Mouse (Mus musculus) spleen, adult 12 weeks (tissue): ENCODE measurements around the gene Carmil1.

Source experiments
- DNase-seq: peaks from one replicate; pipeline ENCODE4 v3.0.0; 2022; ENCODE audit warnings: low spot score

The Carmil1 gene

DNA sequence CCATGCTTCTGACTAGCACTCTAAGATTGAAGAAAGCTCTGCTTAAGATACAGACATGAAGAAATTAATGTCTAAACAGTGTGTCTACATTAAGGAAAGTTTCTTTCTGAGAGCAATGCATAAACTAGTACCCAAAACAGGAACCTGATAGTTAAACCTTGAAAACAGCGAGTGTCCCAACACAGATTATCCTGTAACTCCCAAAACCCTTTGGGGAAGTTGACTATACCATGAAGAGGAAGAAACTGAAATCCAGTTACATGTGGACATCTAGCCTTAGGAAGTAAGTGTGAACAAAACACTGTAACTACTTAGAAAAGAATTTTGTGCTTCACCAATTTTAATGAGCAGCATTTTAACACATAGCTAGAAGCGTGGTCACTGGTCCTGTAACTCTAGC is 177.4 kb downstream of the Carmil1 start:
- DNase-seq, result no peak

DNA sequence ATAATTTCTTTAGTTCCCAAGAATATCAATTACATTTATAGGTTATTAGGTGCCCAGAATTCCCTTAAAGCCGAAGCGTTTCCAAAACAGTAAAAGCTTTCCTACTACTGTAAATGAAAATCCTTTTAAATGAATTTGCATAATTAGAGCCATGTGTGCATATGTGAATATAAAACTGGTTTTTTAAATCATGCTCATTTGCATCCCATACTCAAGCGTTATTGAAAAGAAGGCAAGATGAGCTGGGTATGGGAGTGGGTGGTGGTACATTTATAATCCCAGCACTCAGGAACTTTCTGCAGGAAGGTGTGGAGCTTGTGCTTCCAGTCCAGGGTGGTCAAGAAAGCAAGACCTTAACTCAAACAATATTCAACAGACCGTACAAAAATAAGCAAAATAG is 178.3 kb downstream of the Carmil1 start:
- DNase-seq, result no peak

DNA sequence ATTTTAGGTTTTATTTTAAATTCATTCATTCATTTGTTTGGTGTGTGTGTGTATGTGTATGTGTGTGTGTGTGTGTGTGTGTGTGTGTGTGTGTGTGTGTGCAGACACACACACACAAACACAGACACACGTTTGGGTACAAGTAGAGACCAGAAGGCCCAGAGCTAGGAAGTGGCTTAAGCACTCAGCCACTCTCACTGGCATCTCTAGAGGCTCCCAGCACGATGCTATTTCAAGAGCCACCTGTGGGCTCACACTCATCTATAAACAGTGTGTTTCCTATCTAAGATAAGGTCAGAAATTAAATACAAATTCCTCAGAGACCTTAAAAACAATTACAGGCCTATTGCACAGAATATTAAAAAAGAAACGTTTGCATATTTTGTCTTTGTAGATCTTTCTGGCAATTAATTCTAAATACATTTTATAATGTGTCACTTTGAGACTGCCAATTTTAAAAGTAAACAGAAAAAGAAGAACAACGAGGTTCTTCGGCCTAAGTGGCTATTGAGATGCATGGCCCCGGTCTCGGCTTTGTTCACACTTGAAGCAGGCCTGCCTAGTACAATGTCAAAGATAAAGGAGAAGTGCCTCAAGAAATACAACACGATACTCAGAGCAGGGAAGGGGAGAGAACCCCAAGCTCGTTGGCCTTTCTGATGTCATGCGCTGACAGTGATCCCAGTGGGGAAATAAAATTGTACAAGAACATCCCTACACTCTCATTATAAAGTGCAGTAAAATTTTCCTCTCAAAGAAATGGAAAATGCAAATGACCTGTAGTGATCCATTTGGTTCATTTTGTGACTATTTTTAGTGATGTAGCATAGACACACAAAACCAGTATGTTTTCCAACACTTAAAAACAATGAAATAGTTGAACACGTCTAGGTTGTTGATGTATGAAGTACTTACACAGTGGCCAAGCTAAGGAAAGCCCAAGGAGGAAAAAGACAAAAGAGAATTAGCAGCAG is 179.2 kb downstream of the Carmil1 start:
- DNase-seq, result no peak

DNA sequence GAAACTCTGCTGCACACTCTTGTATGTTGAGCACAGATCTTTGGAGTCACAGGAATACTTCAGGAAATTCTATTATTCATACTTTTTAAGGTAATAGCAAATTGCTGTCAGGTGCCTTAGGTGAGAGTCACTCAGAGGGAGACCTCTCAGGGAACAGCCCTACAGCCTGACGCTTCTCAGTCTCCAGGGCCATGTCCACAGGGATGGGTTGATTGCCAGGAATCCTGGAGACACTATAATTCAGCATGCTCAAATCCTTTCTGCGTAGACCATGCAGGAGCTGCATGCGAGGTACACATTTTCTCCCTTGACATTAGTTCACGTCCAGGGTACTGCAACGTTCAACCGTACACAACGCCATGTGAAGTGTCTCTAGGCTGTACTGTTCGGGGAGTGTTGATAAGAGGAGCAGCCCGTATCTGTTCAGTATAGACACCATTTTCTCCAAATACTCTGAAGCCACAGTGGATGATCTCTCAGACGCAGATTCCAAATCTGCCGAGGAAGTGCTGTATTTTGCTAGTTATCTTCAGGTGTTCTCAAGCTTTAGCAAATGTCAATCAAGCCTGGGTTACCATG is 180.0 kb downstream of the Carmil1 start:
- no peak for DNase-seq

DNA sequence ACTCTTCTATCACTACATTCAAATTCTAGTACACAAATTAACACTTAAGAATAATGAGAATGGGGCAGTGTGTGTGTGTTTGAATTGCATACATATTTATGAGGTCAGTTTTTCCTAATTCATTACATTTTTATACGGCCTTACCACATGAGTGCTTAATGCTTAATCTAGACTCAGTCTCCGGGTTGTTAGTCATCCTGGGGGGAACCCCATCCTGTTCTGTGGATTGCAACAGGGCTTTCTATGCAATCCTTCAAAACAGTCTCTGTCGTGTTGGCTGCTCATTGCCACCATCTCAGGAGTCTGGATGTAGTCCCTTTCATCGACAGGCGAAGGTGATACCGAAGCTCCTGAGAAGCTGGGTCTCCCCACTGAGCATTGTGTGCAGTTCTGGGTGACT is 184.0 kb downstream of the Carmil1 start:
- no peak for DNase-seq

DNA sequence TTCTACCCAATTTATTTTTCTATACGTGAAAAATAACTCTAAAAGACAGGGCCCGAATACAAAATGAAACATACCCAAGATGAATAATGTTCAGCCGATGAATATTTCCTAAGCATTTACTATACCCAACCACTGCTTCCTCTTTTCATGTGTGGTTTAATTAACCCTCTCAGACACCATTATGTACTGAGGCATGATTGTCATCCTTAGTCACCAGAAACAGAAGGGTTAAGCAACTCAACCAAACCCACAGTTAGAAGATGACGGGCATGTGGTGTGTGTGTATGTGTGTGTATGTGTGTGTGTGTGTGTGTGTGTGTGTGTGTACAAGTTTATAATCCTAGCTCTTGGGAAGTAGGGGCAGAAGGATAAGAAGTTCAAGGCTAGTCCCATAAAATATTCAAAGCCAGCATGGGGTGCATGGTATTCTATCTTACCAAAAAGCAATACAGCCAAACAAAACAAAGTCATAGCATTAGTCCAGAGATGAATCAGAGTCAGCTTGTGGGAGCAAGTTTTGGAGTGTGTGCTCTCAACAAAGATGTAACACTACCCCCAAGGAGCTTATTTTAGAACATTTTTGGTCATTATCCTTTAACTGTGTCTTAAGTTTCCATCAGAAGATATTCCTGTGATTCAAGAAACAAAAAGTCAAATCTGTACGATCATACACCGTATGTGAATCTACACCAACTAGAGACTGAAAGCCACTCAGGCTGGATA is 185.6 kb downstream of the Carmil1 start:
- no peak for DNase-seq

DNA sequence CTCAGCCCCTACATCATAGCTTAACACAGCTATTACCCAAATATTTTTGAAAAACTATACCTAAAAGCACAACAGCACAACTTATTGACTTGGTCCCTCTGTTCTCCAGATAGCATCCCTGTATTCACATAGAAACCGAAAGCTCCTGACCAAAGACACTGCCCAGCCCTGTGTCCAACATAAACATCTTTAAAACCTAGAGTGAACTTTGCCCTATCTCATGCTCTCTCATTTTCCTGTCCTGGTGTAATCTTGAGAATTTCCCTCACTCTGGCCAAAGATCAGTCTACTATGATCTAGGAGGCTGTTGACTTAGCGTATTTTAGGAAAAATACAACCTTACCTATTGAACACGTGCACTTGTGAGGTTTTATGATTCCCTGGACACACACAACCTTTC is 187.5 kb downstream of the Carmil1 start:
- DNase-seq, result no peak

DNA sequence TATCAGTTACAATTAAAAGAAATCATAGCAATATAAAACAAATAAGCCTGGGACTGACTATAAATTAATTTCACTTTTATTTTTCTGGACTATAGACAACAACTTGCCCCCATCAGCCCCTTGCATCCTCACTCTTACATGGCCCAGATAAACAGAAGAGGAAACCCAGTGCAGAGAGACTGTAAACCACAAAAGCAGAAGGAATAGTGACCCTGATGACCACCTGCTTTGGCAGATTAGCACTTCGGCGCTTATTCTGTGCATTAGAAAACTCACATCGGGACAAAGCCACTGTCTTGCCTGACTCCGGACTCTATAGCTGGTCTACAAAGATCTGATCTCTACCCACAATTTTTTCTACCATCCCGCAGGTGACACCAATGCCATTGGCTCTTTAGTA is 188.5 kb downstream of the Carmil1 start:
- DNase-seq, result no peak

DNA sequence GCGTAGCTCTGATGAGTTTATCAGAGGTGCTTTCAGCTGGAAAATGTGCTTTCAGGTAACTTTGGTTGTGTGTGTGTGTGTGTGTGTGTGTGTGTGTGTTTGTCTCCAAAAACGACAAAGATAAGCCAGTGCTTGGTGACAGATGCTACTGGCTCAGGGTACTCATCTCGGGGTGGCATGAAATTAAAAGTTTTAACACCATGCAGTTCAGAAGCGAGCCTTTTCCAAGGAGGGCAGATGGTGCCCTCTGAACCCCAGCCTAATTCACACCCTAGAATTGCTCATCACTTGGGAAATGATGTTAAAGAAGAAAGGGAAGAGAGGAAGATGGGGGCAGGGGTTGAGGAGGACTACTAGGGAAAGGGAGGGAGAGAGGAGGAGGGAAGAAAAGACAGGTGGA is 198.4 kb downstream of the Carmil1 start:
- DNase-seq, result no peak

DNA sequence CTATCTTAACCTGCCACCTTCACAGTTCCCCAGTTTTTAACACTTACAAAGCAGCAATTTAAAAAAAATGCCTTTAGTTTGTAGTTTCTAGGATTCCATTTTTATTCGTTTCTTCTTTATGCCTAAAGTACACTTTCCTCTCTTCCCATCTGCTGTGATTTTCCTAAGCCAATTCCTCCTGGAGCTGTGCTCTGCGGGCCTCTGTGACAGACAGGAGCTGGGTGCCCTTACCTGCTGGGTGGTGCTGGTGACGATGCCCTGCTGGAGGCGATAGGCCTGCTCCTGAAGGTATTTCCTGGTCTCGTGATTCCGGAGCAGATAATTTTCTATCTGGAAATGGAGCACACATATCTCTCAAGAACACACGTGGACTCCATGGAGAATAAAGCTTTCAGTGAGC is 198.9 kb downstream of the Carmil1 start:
- DNase-seq, result no peak

DNA sequence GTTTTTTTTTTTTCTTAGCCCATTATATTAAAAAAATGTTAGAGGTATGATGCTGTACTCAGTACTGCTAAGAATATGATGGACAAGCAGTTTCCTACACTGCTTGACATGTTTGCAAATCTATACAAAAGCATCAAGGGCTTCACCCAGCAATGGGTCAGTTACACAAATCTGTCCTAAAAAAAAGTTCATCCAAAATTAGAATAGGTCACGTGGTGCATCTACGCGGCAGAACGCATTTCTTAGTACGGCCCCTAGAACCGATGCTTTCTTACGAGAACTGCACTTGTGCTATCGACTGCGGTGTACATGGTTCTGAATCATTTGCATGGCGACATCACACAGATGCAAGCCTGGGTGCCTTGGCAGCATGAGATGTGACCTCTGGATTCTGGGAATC is 208.0 kb downstream of the Carmil1 start:
- no peak for DNase-seq

DNA sequence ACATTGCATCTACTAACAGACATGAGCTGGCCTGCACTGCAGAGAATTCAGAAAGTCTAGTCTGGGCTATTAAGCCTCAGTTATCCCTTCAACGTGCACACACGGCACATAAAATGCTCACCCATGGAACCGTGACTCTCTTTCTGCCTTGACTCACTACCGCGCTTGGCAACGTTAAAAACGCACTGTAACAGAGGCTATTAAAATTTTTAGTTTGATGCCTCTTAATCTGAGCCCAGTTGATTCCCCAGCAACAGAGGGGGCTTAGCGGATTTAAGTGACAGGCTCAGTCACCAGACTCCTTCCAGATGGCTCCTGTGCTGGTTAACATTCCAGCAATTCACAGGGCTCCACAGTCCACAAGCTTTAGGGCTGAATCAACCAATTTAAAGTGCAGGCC is 213.0 kb downstream of the Carmil1 start:
- DNase-seq, result no peak

DNA sequence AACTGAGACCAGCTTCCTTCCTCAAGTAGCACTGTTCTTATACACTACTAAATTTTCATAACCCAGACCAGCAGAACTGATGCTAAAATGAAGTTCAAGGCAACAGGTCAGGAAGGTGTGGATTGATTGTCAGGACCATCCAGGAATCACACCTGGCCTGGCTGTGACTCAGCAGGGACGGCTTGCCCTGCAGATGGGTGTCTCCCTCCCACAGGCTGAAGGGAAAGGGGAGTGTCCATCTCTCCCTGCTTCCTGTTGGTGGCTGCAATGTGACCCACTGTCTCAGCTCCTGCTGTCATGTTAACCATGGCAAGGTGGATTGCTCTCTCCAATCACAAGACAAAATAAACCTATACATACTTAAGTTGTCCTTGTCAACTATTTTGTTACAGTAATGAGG is 215.1 kb downstream of the Carmil1 start:
- no peak for DNase-seq

DNA sequence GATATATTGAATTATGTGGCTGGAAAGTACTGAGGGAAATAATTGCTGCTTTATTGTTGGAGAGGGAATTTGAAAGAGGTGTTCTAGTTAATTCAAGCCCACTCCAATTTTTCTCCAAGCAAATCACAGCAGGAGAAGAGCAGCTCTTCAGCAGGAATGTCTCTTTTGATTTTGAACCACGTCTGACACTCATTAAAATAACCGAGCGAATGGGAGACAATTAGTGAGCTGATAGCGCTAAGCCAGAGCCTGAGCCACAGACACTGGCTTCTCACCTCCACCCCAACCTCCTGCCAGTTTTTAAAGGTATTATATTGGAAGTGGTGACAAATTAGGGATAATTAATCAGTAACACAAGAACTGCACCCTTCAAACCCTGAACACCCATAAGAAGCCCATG is 217.8 kb downstream of the Carmil1 start:
- no peak for DNase-seq

DNA sequence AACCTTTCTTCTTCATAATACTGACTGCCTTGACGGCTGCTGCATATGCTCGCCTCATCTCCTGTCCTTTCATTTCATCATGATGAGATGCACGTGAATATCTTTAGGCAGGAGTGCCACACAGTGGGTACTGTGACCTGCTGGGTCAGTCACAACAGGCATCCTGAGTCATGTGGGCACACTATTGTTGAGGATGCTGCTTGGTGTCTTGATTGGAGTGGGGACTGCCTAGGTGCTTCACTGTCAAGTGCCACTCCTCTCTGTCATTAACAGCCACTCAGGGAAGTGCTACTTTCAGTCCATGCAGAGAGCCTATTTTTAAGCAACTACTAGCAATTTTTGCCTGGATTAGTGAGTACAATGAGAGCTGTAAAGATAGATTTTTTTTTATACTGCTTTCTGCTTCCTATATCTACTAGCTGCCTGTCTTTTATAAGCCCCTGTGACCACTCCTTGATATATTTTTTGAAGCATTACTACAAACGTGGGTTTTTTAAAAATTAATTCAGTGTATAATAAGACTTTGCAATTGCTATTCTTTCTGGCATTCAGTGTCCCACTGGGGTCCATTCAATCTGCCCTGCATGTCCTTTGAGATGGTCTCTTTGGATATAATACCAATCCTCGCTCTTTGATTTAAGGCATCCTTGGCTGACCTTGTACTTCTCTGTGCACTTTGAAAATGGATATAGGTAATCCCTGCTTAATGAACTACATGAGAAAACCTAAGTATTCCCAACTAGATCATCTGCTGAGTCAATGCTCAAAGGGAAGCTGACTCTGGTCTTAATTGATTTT is 225.3 kb downstream of the Carmil1 start:
- DNase-seq, result no peak

DNA sequence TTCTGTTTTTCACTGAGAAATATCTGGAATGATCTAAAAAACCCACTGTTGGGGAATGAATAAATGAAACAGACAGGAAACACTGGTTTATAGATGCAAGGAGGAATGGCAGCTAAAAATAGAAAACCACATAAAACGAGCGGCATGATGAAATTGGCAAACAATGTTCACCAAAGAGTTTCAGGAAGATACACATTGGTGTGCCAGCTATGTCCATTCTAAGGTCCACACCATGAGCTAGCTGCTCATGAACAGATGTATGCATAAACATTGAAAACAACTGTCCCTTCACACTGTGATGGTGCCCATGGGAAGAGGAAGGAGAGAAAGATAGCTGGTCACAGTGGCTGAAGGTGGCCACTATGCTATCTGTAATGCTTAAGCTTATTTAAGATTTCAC is 229.1 kb downstream of the Carmil1 start:
- no peak for DNase-seq

DNA sequence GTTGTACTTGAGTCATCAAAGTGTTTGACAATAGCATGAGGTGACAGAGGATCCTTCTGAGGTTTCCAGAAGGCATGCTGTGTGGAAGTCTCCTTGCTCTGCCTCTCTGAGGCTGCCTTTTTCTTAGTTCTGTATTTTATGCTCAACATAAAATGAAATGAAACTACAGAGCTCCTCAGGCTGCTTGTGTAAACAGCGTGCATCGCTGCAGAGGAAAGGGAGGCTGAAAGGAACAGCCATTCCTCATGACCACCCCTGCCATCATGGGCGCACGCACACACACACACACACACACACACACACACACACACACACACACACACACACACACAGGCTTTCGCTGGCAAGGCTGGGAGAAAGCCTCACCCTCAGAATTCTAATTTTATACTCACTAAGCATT is 230.3 kb downstream of the Carmil1 start:
- DNase-seq, result no peak

DNA sequence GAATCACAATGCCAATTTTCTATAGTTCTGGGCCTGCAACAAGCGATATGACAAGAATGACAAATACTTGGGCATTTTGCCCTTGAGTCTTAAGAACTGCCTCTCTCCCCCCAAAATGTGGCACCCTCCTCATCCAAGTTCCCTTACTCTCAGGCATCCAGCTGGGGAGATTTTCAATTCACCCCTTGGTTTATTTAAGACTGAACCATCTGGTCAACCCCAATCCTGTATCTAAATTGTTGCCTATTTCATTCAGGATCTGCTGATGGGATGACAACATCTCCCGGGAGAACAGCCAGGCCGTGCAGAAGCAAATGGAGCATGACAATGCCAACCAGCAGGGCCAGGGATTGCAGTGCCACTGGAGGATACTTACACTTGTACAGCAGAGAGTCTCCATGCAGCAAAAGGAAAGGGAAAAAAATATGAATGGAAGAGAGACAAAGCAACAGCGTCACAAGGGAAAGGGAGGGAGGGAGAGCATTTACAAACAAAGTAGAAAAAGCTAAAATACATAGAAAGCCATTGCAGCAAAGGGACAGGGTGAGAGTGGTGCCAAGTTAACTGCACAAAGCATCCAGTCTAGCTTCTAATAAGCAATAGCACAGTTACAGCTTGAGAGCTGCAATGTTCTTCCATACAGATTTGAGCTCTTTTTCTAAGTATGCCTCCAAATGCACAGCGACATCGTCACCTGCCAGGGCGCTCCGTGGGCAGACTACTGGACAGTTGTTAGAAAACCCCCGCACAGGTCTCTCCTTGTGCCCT is 231.1 kb downstream of the Carmil1 start:
- no peak for DNase-seq

DNA sequence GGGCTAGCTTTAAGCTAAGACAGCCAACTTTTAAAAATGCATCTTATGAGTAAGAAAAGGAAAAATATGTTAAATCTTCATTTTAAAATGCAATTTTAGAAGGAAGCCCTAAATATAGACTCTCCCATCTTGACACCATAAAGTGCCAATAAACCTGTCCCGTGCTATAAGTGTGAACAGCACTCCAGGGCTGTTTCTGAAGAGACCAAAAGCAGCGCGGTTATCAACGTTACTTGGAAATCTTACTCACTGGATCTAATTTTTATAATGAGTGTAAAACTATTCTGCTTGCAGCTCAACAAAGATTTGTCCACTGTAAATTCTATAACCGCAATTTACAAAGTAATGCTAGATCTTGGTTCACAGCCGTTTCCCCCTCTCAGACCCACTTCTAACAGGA is 232.0 kb downstream of the Carmil1 start:
- DNase-seq, result no peak

DNA sequence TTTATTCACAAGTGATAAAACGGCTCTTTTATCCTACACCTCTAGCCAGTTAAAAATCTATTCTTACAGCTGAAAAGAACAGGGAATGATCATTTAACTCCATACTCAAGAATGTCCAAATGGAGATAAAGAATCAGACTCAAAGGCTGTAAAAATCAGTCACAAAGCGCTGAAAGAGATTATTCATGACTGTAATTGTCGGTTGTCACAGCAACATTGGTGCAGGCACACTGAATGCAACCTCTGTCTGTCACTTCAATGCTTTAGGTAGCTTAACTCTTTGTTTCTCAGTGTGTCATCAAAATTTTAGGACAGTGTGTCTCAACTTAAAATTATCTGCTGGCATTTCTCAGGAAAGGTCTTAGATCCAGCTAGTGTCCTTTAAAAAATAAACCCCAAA is 235.3 kb downstream of the Carmil1 start:
- no peak for DNase-seq

DNA sequence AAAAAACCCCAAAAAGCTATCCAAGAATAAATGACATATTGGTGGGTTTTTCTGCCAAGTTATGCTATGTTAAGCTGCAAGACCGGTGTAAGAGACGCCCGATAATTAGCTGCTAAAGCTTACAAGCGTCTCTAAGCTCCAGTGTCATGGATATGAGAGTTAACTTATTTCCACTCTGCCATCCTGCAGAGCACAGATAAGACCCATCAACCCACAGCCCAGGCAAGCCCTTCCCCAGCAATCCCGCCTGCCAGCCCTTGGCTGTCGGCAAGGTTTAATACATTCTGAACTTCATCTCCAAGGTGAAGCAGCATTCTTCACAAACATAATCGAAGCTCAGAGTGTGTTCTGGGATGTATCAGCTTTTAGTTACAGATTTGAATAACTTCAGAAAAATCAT is 240.4 kb downstream of the Carmil1 start:
- no peak for DNase-seq

DNA sequence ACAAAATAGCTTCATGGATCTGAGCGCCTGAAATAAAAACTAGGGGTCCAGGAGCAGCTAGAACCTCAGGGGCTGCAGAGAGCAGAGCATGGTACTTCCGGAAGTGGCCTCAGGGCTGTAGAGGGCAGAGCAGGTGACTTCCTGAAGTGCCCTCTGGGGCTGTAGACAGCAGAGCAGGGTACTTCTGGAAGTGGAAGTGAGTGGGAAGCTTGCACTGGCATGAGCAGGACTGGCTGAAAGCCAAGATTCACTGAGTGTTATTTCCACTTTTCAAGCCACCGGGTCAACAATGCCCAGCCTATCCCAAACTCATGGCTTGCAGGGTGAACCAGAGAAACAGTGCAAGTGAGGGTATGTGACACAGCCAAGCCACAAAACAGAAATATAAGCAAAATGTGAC is 243.1 kb downstream of the Carmil1 start:
- no peak for DNase-seq
